Mouse (Mus musculus) MEL (cell line): Measurements from ENCODE around the gene Gpr143. TPM values are rescaled to one million over a fixed set of nuclear protein-coding genes. Genes with fewer than 3 reads are reported as not detected.
"Not testable (repeated sequence)": the region's sequence is repeated elsewhere in the genome, so short reads cannot be mapped to it uniquely, and the experiment has no call there.

Experiments used
- DNase-seq: peaks from one replicate; pipeline ENCODE4 v3.0.0; 2011; ENCODE audit warnings: low read depth, low spot score
- H3K27ac ChIP-seq: 2 replicates; pipeline ENCODE4 v1.5.1; 2012; ENCODE audit warnings: low read depth, mild to moderate bottlenecking, control low read depth, low read length, moderate library complexity; ENCODE audit not compliant: control insufficient read depth
- H3K27me3 ChIP-seq, 2 experiments: fragments of 150-350 bp in 1 of 2; sonication (generic) in 1 of 2; 2 replicates each; pipeline ENCODE4 v1.6.1; 2012; ENCODE audit warnings: low read length in 2 of 2, mild to moderate bottlenecking in 2 of 2, improper control_type of control experiment in 1 of 2, moderate library complexity in 1 of 2; ENCODE audit not compliant: insufficient read depth in 2 of 2, control insufficient read depth in 1 of 2
- H3K36me3 ChIP-seq, 2 experiments: 2 replicates each; pipeline ENCODE4 v1.6.1; 2012 to 2014; ENCODE audit warnings: low read length in 2 of 2, improper control_type of control experiment in 1 of 2, inconsistent platforms in 1 of 2, mild to moderate bottlenecking in 1 of 2; ENCODE audit not compliant: insufficient read depth in 2 of 2, control insufficient read depth in 1 of 2
- H3K4me1 ChIP-seq, 2 experiments: fragments of 150-350 bp in 1 of 2; sonication (generic) in 1 of 2; 2 replicates each; pipeline ENCODE4 v1.6.1; 2012; ENCODE audit warnings: low read length in 2 of 2, improper control_type of control experiment in 1 of 2, mild to moderate bottlenecking in 1 of 2; ENCODE audit not compliant: insufficient read depth in 2 of 2, control insufficient read depth in 1 of 2
- H3K4me3 ChIP-seq, 2 experiments: fragments of 150-350 bp in 1 of 2; sonication (generic) in 1 of 2; 2 replicates each; pipeline ENCODE4 v1.5.1; 2012; ENCODE audit warnings: low read depth in 2 of 2, low read length in 2 of 2, mild to moderate bottlenecking in 2 of 2, moderate library complexity in 2 of 2, control low read depth in 1 of 2, improper control_type of control experiment in 1 of 2; ENCODE audit not compliant: control insufficient read depth in 1 of 2, insufficient read depth in 1 of 2
- H3K79me2 ChIP-seq: 2 replicates; pipeline ENCODE4 v1.6.1; 2012; ENCODE audit warnings: mild to moderate bottlenecking, low read length, moderate library complexity; ENCODE audit not compliant: control insufficient read depth, poor library complexity, insufficient read depth
- H3K9ac ChIP-seq: 2 replicates; pipeline ENCODE4 v1.6.1; 2012; ENCODE audit warnings: low read depth, mild to moderate bottlenecking, control low read depth, low read length, moderate library complexity; ENCODE audit not compliant: control insufficient read depth, poor library complexity, severe bottlenecking
- H3K9me3 ChIP-seq: fragments of 150-350 bp; sonication (generic); replicated peaks from 2 replicates; pipeline ENCODE4 v1.6.1; 2012; ENCODE audit warnings: mild to moderate bottlenecking, low read length, improper control_type of control experiment, moderate library complexity; ENCODE audit not compliant: insufficient read depth
- BHLHE40 ChIP-seq: IDR thresholded peaks from 2 replicates; pipeline ENCODE4 v1.6.1; 2012; ENCODE audit warnings: low read depth, mild to moderate bottlenecking, inconsistent platforms, low read length, improper control_type of control experiment, borderline replicate concordance
- CHD2 ChIP-seq: IDR thresholded peaks from 2 replicates; pipeline ENCODE4 v1.6.1; 2011; ENCODE audit warnings: low read length, improper control_type of control experiment
- CTCF ChIP-seq, 3 experiments: IDR thresholded peaks in 2 of 3; conservative IDR thresholded peaks in 1 of 3; 2 replicates each; pipeline ENCODE4 v1.5.1; 2011 to 2012; ENCODE audit warnings: low read length in 3 of 3, low read depth in 2 of 3, mild to moderate bottlenecking in 2 of 3, improper control_type of control experiment in 1 of 3, inconsistent platforms in 1 of 3, mixed read lengths in 1 of 3, moderate library complexity in 1 of 3; ENCODE audit not compliant: control insufficient read depth in 1 of 3, insufficient read depth in 1 of 3, poor library complexity in 1 of 3, severe bottlenecking in 1 of 3
- EP300 ChIP-seq, 2 experiments: IDR thresholded peaks; 2 replicates each; pipeline ENCODE4 v1.6.1; 2011; ENCODE audit warnings: improper control_type of control experiment in 2 of 2, low read length in 2 of 2, low read depth in 1 of 2, mild to moderate bottlenecking in 1 of 2
- GABPA ChIP-seq: IDR thresholded peaks from 2 replicates; pipeline ENCODE4 v1.6.1; 2012; ENCODE audit warnings: low read depth, mild to moderate bottlenecking, inconsistent platforms, low read length, improper control_type of control experiment, moderate library complexity
- GATA1 ChIP-seq: IDR thresholded peaks from 2 replicates; pipeline ENCODE4 v1.6.1; 2011; ENCODE audit warnings: low read depth, low read length, improper control_type of control experiment
- KAT2A ChIP-seq: conservative IDR thresholded peaks from 2 replicates; pipeline ENCODE4 v1.6.1; 2012; ENCODE audit warnings: low read depth, low read length, improper control_type of control experiment, inconsistent platforms
- MXI1 ChIP-seq: IDR thresholded peaks from 2 replicates; pipeline ENCODE4 v1.6.1; 2011; ENCODE audit warnings: mild to moderate bottlenecking, low read depth, low read length, improper control_type of control experiment
- MYB ChIP-seq: IDR thresholded peaks from 2 replicates; pipeline ENCODE4 v1.6.1; 2011; ENCODE audit warnings: mild to moderate bottlenecking, low read depth, low read length, improper control_type of control experiment
- MYC ChIP-seq: IDR thresholded peaks from 2 replicates; pipeline ENCODE4 v1.6.1; 2011; ENCODE audit warnings: low read depth, mild to moderate bottlenecking, low read length, improper control_type of control experiment, moderate library complexity
- NELFE ChIP-seq: IDR thresholded peaks from 2 replicates; pipeline ENCODE4 v1.6.1; 2011; ENCODE audit warnings: low read depth, low read length, improper control_type of control experiment
- NRF1 ChIP-seq: IDR thresholded peaks from 2 replicates; pipeline ENCODE4 v1.6.1; 2014; ENCODE audit warnings: low read depth, mild to moderate bottlenecking, inconsistent platforms, low read length, improper control_type of control experiment, moderate library complexity; ENCODE audit not compliant: poor library complexity, insufficient read depth, severe bottlenecking
- POLR2AphosphoS5 ChIP-seq: IDR thresholded peaks from 2 replicates; pipeline ENCODE4 v1.6.1; 2012; ENCODE audit warnings: low read depth, borderline replicate concordance, mild to moderate bottlenecking, inconsistent platforms, low read length, moderate library complexity, mixed read lengths
- RAD21 ChIP-seq: IDR thresholded peaks from 2 replicates; pipeline ENCODE4 v1.6.1; 2011; ENCODE audit warnings: mild to moderate bottlenecking, low read depth, low read length, improper control_type of control experiment
- RCOR1 ChIP-seq: IDR thresholded peaks from 2 replicates; pipeline ENCODE4 v1.6.1; 2012; ENCODE audit warnings: low read depth, mild to moderate bottlenecking, inconsistent platforms, low read length, improper control_type of control experiment
- UBTF ChIP-seq: IDR thresholded peaks from 2 replicates; pipeline ENCODE4 v1.6.1; 2012; ENCODE audit warnings: low read depth, mild to moderate bottlenecking, inconsistent platforms, low read length, improper control_type of control experiment, moderate library complexity, borderline replicate concordance; ENCODE audit not compliant: insufficient read depth
- ZC3H11A ChIP-seq: IDR thresholded peaks from 2 replicates; pipeline ENCODE4 v1.6.1; 2012; ENCODE audit warnings: low read depth, mild to moderate bottlenecking, inconsistent platforms, low read length, improper control_type of control experiment
- ZKSCAN1 ChIP-seq: IDR thresholded peaks from 2 replicates; pipeline ENCODE4 v1.6.1; 2012; ENCODE audit warnings: low read depth, mild to moderate bottlenecking, inconsistent platforms, low read length, improper control_type of control experiment, moderate library complexity
- polyA plus RNA-seq, 2 experiments: library from polyadenylated mRNA; stranded (reverse) in 1 of 2; unstranded in 1 of 2; fragments of >175 nt in 1 of 2; fragments of >200 nt in 1 of 2; gene quantifications; 2 replicates each; pipeline versions ENCODE4 v1.2.1 to v1.2.4; 2012; ENCODE audit warnings: low replicate concordance in 2 of 2, low read depth in 1 of 2; ENCODE audit not compliant: insufficient read length in 2 of 2, insufficient read depth in 1 of 2, missing spikeins in 1 of 2
- total RNA-seq: library from RNA; depleted of rRNA; stranded (reverse); fragments of 300-350 nt; gene quantifications from 2 replicates; pipeline ENCODE4 v1.2.3, GENCODE M21; 2012

Gpr143 gene
- total and polyA plus RNA-seq, 3 experiments: not detected

- no peak for DNase-seq
- Histone ChIP-seq H3K9ac (no peak overlapping the region), H3K27ac (no peak overlapping the region), H3K4me3 (no peak overlapping the region), H3K79me2 (no peaks in the 10 kb centered on the region), H3K4me1 (no peaks in the 10 kb centered on the region), H3K9me3 (no peaks in the 10 kb centered on the region), H3K27me3 (no peaks in the 10 kb centered on the region), H3K36me3 (no peaks in the 10 kb centered on the region)
- no peak for TF ChIP-seq RAD21
Measured at GRCm38 (mm10) chrX:152813339-152813738, 31.6 kb downstream of the Gpr143 start.

DNA sequence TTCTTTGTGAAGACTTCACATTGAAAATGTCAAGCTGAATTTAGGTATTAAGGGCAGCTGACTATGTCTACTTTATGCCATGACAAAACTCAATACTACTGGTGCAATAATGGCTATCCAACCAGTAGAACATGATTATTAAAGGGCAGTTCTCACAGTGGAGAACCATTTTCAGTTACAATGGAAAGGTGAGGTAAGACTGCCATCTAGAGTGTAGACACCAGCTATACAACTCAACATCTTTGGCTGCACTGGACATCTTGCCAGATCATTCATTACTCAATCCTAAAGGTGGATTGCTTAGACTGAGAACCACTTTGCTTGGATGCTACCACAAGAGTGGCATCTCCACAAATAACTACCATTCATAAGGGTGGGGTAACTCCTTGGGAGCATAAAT lies 37.3 kb downstream of the Gpr143 start:
- Histone ChIP-seq H3K4me3 (no peak overlapping the region), H3K4me1 (no peaks in the 10 kb centered on the region), H3K36me3 (no peaks in the 10 kb centered on the region), H3K79me2 (no peaks in the 10 kb centered on the region), H3K9me3 (no peaks in the 10 kb centered on the region), H3K27ac (no peak overlapping the region), H3K27me3 (no peaks in the 10 kb centered on the region), H3K9ac (no peak overlapping the region)
- TF ChIP-seq UBTF: no peak
- TF ChIP-seq NELFE: no peak
- no peak for TF ChIP-seq GATA1
- no peak for TF ChIP-seq MXI1
- no peak for TF ChIP-seq RCOR1
- no peak; the same call in 1 of the 2 replicates for TF ChIP-seq RAD21
- no peak for TF ChIP-seq MYB
- TF ChIP-seq EP300 (IDR thresholded peaks at IDR 0.05; ENCODE audit: low read depth in 1 of 2, low read length in 2 of 2): no peak
- TF ChIP-seq NRF1: no peak
- TF ChIP-seq POLR2AphosphoS5: no peak
- TF ChIP-seq CHD2: no peak
- no peak for TF ChIP-seq ZC3H11A
- TF ChIP-seq GABPA: no peak
- TF ChIP-seq MYC: no peak
- no peak for TF ChIP-seq KAT2A
- TF ChIP-seq CTCF (IDR thresholded peaks at IDR 0.05 in 2 of 3, conservative IDR thresholded peaks at IDR 0.05 in 1 of 3; ENCODE audit: control insufficient read depth in 1 of 3, insufficient read depth in 1 of 3, low read depth in 2 of 3, low read length in 3 of 3, poor library complexity in 1 of 3, severe bottlenecking in 1 of 3): no peak; a peak in 1 of 6 replicates
- TF ChIP-seq BHLHE40: no peak
- no peak for TF ChIP-seq ZKSCAN1
- no peak for DNase-seq

DNA sequence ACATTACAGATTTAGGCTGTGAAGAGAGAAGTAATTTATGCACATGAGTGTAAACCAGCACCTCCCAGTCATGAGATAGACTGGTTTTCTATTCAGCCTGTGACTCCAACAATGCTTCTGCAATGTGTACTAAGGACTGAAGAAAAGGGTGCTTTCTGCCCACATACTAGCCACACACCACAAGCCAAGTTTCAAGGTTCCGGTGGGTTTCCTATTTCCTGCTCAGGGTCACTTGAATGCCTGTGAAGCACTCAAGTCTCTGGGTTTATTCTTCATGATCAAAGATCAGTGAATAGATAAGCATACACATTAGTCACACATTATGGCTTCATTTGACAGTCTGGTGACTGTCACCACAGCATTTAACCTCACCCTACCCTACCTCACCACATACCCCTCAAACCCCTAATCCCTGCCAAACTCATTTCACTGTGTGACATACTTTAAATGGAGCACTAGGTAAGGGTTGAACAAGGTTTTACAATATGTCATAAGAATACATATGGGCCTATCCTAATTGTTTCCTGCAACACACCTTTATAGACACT lies 49.4 kb downstream of the Gpr143 start:
- H3K4me1 ChIP-seq, H3K4me3 ChIP-seq, H3K9ac ChIP-seq, DNase-seq, H3K27ac ChIP-seq, H3K36me3 ChIP-seq, H3K9me3 ChIP-seq, H3K27me3 ChIP-seq, H3K79me2 ChIP-seq: not testable (repeated sequence)
